Mouse (Mus musculus) intestine, embryonic 16.5 days (tissue): ENCODE data around the gene Gm49333. TPM values are rescaled to one million over a fixed set of nuclear protein-coding genes. Genes with fewer than 3 reads are reported as not detected.
"Not testable (repeated sequence)": the region's sequence is repeated elsewhere in the genome, so short reads cannot be mapped to it uniquely, and the experiment has no call there.

Source experiments
- ATAC-seq: fragments of 200-750 bp; cut with Nextera tagmentation; 2 replicates; pipeline ENCODE4 v1.8.0; 2017; ENCODE audit warnings: moderate TSS enrichment, moderate library complexity
- H3K27ac ChIP-seq: fragments of 300-500 bp; sonication (generic); 2 replicates; pipeline ENCODE4 v1.5.1; 2014; ENCODE audit warnings: mild to moderate bottlenecking, low read length
- H3K27me3 ChIP-seq: fragments of 300-500 bp; sonication (generic); replicated peaks from 2 replicates; pipeline ENCODE4 v1.6.1; 2014; ENCODE audit warnings: low read length, control low read depth, mixed read lengths; ENCODE audit not compliant: control insufficient read depth, insufficient read depth
- H3K36me3 ChIP-seq: fragments of 300-500 bp; sonication (generic); 2 replicates; pipeline ENCODE4 v1.6.1; 2014; ENCODE audit warnings: low read length, control low read depth; ENCODE audit not compliant: control insufficient read depth, insufficient read depth
- H3K4me1 ChIP-seq: fragments of 300-500 bp; sonication (generic); 2 replicates; pipeline ENCODE4 v1.6.1; 2014; ENCODE audit warnings: low read length, control low read depth, mixed read lengths; ENCODE audit not compliant: control insufficient read depth, insufficient read depth
- H3K4me2 ChIP-seq: fragments of 300-500 bp; sonication (generic); 2 replicates; pipeline ENCODE4 v1.6.1; 2014; ENCODE audit warnings: low read depth, low read length, control low read depth
- H3K4me3 ChIP-seq: fragments of 300-500 bp; sonication (generic); 2 replicates; pipeline ENCODE4 v1.5.1; 2014; ENCODE audit warnings: mild to moderate bottlenecking, low read length
- H3K9ac ChIP-seq: fragments of 300-500 bp; sonication (generic); 2 replicates; pipeline ENCODE4 v1.6.1; 2014; ENCODE audit warnings: low read depth, low read length
- H3K9me3 ChIP-seq: fragments of 300-500 bp; sonication (generic); 2 replicates; pipeline ENCODE4 v1.6.1; 2016; ENCODE audit warnings: low read length, control low read depth; ENCODE audit not compliant: control insufficient read depth
- WGBS: fragments of 180-500 bp; shearing (Covaris S2); extraction: QIAGEN DNeasy Blood & Tissue Kit; methylation state at CpG from one replicate; pipeline ENCODE4 v1.1.7; 2014; 5-methylcytosine and 5-hydroxymethylcytosine counted together
- polyA plus RNA-seq: library from polyadenylated mRNA; unstranded; fragments of >200 nt; fragmentation: Nextera tagmentation; extraction: Ambion mirVana; gene quantifications from 2 replicates; pipeline ENCODE4 v1.2.1, GENCODE M21; 2015

Gene Gm49333
- polyA plus RNA-seq, 1 experiment from 2014 or later = not detected

- Histone ChIP-seq H3K9me3 (no peaks in the 10 kb centered on the region), H3K4me3 (peak within 1 kb of the TSS; percentile 74), H3K27me3 (no peaks in the 10 kb centered on the region), H3K9ac (peak within 1 kb of the TSS; percentile 88), H3K4me1 (peaks cover 12% of the 10 kb centered on the region), H3K36me3 (no peaks in the 10 kb centered on the region), H3K27ac (peak within 1 kb of the TSS; percentile 80), H3K4me2 (peak within 1 kb of the TSS; percentile 83)
- peak; percentile 97 for ATAC-seq
- WGBS = 2% methylated on average over 46 of the region's 46 CpGs
These were observed 39.9 kb downstream of the Gm49333 start, which contains the start of gene Psmd2 for GRCm38 (mm10) chr16:20651076-20651946. Gene Psmd2, plus strand, starts transcription at chr16:20651652.

GRCm38 (mm10) chr16:20651947-20652310, 40.5 kb downstream of the Gm49333 start:
- ATAC-seq = peak; percentile 59; the same call in 1 of the 2 replicates
- H3K27ac ChIP-seq = 0 out of 2 replicates have a peak overlapping the region, but pooled peaks have one; percentile 40

GRCm38 (mm10) chr16:20653315-20653714, 41.9 kb downstream of the Gm49333 start:
- H3K27ac ChIP-seq = no peak overlapping the region
- H3K4me2 ChIP-seq = no peak overlapping the region
- H3K9me3 ChIP-seq = no peaks in the 10 kb centered on the region
- no peaks in the 10 kb centered on the region for H3K27me3 ChIP-seq
- peaks cover 4% of the 10 kb centered on the region; the same call in 1 of the 2 replicates for H3K36me3 ChIP-seq
- H3K4me1 ChIP-seq = peaks cover 12% of the 10 kb centered on the region
- no peak for ATAC-seq
- H3K4me3 ChIP-seq = no peak overlapping the region
- H3K9ac ChIP-seq = no peak overlapping the region
- WGBS = 52% methylated on average over 2 of the region's 2 CpGs

More at GRCm38 (mm10) chr16:20651947-20652310, 40.5 kb downstream of the Gm49333 start:
- Histone ChIP-seq H3K4me3 (peak overlapping the region; percentile 74), H3K9me3 (no peaks in the 10 kb centered on the region), H3K9ac (peak overlapping the region; percentile 88), H3K4me2 (peak overlapping the region; percentile 83), H3K36me3 (peaks cover 4% of the 10 kb centered on the region; the same call in 1 of the 2 replicates), H3K27me3 (no peaks in the 10 kb centered on the region), H3K4me1 (peaks cover 12% of the 10 kb centered on the region)
- WGBS = 8% methylated on average over 12 of the region's 12 CpGs

GRCm38 (mm10) chr16:20657661-20658060, 46.3 kb downstream of the Gm49333 start:
- Histone ChIP-seq H3K9ac (no peak overlapping the region), H3K4me1 (peaks cover 3% of the 10 kb centered on the region), H3K9me3 (no peaks in the 10 kb centered on the region), H3K4me3 (no peak overlapping the region), H3K36me3 (peaks cover 13% of the 10 kb centered on the region; the same call in 1 of the 2 replicates), H3K27ac (no peak overlapping the region), H3K4me2 (no peak overlapping the region), H3K27me3 (no peaks in the 10 kb centered on the region)
- no peak for ATAC-seq
- 90% methylated on average over 4 of the region's 4 CpGs for WGBS

GRCm38 (mm10) chr16:20668013-20668412, 56.6 kb downstream of the Gm49333 start, which contains the start of gene Eif4g1:
Gene Eif4g1, plus strand, starts transcription at chr16:20668313.
- 99% methylated on average over 3 of the region's 6 CpGs for WGBS
- not testable (repeated sequence) for H3K4me2 ChIP-seq, ATAC-seq, H3K4me1 ChIP-seq, H3K9ac ChIP-seq, H3K36me3 ChIP-seq, H3K4me3 ChIP-seq, H3K27ac ChIP-seq, H3K27me3 ChIP-seq, H3K9me3 ChIP-seq

- 87% methylated on average over 3 of the region's 3 CpGs for WGBS
- Histone ChIP-seq H3K4me1 (peaks cover 21% of the 10 kb centered on the region), H3K9me3 (no peaks in the 10 kb centered on the region)
These were observed 58.9 kb downstream of the Gm49333 start for GRCm38 (mm10) chr16:20670291-20670690.

GRCm38 (mm10) chr16:20671886-20672285, 60.5 kb downstream of the Gm49333 start:
- peaks cover 21% of the 10 kb centered on the region for H3K4me1 ChIP-seq
- H3K36me3 ChIP-seq = peaks cover 9% of the 10 kb centered on the region; the same call in 1 of the 2 replicates
- WGBS = 18% methylated on average over 6 of the region's 6 CpGs
- no peaks in the 10 kb centered on the region for H3K9me3 ChIP-seq
- ATAC-seq = no peak
- no peaks in the 10 kb centered on the region for H3K27me3 ChIP-seq
- H3K4me3 ChIP-seq = no peak overlapping the region; the same call in 1 of the 2 replicates
- peak overlapping the region; percentile 62; the same call in 1 of the 2 replicates for H3K4me2 ChIP-seq
- no peak overlapping the region for H3K9ac ChIP-seq
- peak overlapping the region; percentile 65; the same call in 1 of the 2 replicates for H3K27ac ChIP-seq

More at GRCm38 (mm10) chr16:20670291-20670690, 58.9 kb downstream of the Gm49333 start:
- Histone ChIP-seq H3K27me3 (no peaks in the 10 kb centered on the region), H3K4me2 (no peak overlapping the region), H3K27ac (no peak overlapping the region), H3K4me3 (no peak overlapping the region), H3K36me3 (peaks cover 5% of the 10 kb centered on the region; the same call in 1 of the 2 replicates), H3K9ac (no peak overlapping the region)
- ATAC-seq = no peak

- under 1% methylated on average over 37 of the region's 38 CpGs for WGBS
- H3K36me3 ChIP-seq = peaks cover 13% of the 10 kb centered on the region
These were observed 61.1 kb downstream of the Gm49333 start for GRCm38 (mm10) chr16:20672500-20672902.

GRCm38 (mm10) chr16:20672965-20673705, 61.7 kb downstream of the Gm49333 start:
- H3K4me3 ChIP-seq = peak overlapping the region; percentile 63
- H3K27ac ChIP-seq = peak overlapping the region; percentile 84
- ATAC-seq = peak; percentile 77
- H3K27me3 ChIP-seq = no peaks in the 10 kb centered on the region
- 2% methylated on average over 64 of the region's 78 CpGs for WGBS
- peaks cover 17% of the 10 kb centered on the region for H3K36me3 ChIP-seq
- peaks cover 28% of the 10 kb centered on the region for H3K4me1 ChIP-seq
- H3K9ac ChIP-seq = peak overlapping the region; percentile 89
- H3K9me3 ChIP-seq = no peaks in the 10 kb centered on the region
- H3K4me2 ChIP-seq = peak overlapping the region; percentile 96

More at GRCm38 (mm10) chr16:20672500-20672902, 61.1 kb downstream of the Gm49333 start:
- H3K27me3 ChIP-seq = no peaks in the 10 kb centered on the region
- peak overlapping the region; percentile 62 for H3K4me2 ChIP-seq
- peak overlapping the region; percentile 63 for H3K4me3 ChIP-seq
- peaks cover 24% of the 10 kb centered on the region for H3K4me1 ChIP-seq
- H3K27ac ChIP-seq = peak overlapping the region; percentile 84
- ATAC-seq = peak; percentile 91
- H3K9ac ChIP-seq = peak overlapping the region; percentile 89
- H3K9me3 ChIP-seq = no peaks in the 10 kb centered on the region
